Mouse (Mus musculus) embryonic fibroblast, embryonic 13.5 days (primary cell): ENCODE measurements around the gene Calr4.

ENCODE experiments used
- CTCF ChIP-seq: IDR thresholded peaks from 2 replicates; pipeline ENCODE4 v1.5.1; 2011; ENCODE audit warnings: mild to moderate bottlenecking, control low read depth, low read length, moderate library complexity, borderline replicate concordance; ENCODE audit not compliant: insufficient read depth
- POLR2A ChIP-seq: IDR thresholded peaks from 2 replicates; pipeline ENCODE4 v1.6.1; 2011; ENCODE audit warnings: low read depth, mild to moderate bottlenecking, control low read depth, low read length, moderate library complexity

- TF ChIP-seq POLR2A: no peak
- TF ChIP-seq CTCF: no peak
Measured at GRCm38 (mm10) chr4:109238428-109239268, 4.4 kb downstream of the Calr4 start.
